Mouse (Mus musculus) lung, adult 18-20 months (tissue): ENCODE results near the gene Gm4450.
"Not testable (repeated sequence)": the region's sequence is repeated elsewhere in the genome, so short reads cannot be mapped to it uniquely, and the experiment has no call there.

Source experiments
- DNase-seq, 2 experiments: peaks; one replicate each; pipeline ENCODE4 v3.0.0; 2022; ENCODE audit warnings: mixed read lengths in 2 of 2

Gene Gm4450

DNA sequence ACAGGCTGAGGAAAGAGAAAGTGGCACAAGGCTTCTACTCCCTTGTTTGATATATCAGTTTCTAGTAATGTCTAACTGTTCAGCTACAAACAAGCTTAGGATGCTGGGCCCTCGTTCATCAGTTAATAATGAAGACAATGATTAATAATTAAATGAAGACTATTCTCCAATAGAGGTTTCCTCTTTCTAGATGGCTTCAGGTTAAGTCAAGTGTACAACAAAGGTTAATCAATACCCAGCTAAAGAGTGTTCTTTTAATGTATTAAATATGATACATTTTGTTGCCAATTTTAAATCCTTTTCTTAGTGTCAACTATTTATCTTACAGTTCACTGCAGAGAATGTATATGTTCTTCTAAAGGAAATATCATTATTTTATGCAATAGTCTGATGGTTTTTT lies at the start of gene Gm4450:
TSS of gene Gm4450 (minus strand) at position 101 of the 400 bp plus-strand sequence.
- not testable (repeated sequence) for DNase-seq

DNA sequence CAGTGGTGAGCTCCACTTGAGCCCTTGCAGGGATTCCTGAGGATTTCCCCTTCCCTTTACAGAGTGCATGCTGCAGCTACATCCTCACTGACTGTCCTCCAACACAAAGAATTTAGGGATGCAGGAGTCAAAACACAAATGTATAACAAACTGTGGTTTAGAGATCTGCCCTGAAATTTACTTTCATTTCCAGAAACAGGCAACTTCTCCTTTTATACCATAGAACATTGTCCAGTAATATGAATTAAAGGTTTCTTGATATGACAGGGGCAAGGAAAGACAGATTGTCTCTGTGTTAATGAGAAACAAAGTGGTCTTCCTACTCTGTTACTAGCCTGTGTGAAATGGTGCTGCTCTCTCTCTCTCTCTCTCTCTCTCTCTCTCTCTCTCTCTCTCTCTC lies 40.5 kb upstream of the Gm4450 start:
- not testable (repeated sequence) for DNase-seq

- not testable (repeated sequence) for DNase-seq
These were observed 39.8 kb upstream of the Gm4450 start for GRCm38 (mm10) chr3:98496762-98497161.

GRCm38 (mm10) chr3:98495055-98495454 lies 38.1 kb upstream of the Gm4450 start:
- DNase-seq: not testable (repeated sequence)

GRCm38 (mm10) chr3:98494184-98494583 lies 37.3 kb upstream of the Gm4450 start:
- not testable (repeated sequence) for DNase-seq

GRCm38 (mm10) chr3:98471499-98471898 lies 14.6 kb upstream of the Gm4450 start:
- DNase-seq: not testable (repeated sequence)

GRCm38 (mm10) chr3:98471057-98471456 lies 14.1 kb upstream of the Gm4450 start:
- DNase-seq: not testable (repeated sequence)

GRCm38 (mm10) chr3:98469323-98469722 lies 12.4 kb upstream of the Gm4450 start:
- not testable (repeated sequence) for DNase-seq

DNA sequence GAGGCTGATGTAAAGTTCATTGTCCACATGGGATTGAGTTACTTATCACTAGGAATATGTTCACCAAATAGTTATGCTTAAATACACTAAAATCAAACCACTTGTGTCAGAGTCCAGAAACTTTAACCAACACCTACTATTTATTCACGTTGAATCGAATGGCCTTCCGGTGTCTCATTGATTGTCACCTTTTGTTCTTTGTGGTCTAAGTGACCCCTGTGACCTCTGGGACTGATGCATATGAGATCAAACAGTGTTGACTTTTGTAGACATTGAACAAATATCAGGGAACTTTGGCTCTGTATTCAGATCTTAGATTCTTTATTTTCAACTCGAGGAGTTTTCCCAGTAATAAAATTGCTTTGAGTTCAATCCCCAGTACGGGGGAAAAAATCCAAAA lies 3.1 kb downstream of the Gm4450 start:
- not testable (repeated sequence) for DNase-seq

GRCm38 (mm10) chr3:98443924-98444323 lies 13.0 kb downstream of the Gm4450 start:
- not testable (repeated sequence) for DNase-seq

- DNase-seq: not testable (repeated sequence)
These were observed 13.7 kb downstream of the Gm4450 start for GRCm38 (mm10) chr3:98443149-98443779.

DNA sequence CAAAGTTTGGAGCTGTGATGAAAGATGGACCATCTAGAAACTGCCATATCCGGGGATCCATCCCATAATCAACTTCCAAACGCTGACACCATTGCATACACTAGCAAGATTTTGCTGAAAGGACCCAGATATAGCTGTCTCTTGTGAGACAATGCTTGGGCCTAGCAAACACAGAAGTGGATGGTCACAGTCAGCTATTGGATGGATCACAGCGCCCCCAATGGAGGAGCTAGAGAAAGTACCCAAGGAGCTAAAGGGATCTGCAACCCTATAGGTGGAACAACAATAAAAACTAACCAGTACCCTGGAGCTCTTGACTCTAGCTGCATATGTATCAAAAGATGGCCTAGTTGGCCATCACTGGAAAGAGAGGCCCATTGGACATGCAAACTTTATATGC lies 14.7 kb downstream of the Gm4450 start:
- DNase-seq: not testable (repeated sequence)

DNA sequence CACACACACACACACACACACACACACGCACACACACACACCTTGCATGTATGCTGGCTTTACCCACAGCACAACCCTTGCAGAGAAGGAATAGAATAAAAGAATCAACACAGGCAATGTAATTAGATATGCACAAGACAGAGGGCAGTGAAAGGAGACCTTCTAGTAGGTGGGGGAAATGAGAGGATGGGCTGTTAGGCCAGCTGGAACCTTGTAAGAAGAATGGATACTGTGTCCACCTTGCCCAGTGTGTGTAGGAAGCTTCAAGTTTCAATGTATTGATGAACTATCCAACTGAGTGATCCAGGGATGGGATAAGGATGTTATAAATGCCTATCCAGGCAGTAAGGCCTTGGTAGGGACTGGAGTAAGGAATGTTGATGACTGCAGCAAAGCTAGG lies 21.9 kb downstream of the Gm4450 start:
- no peak for DNase-seq

- DNase-seq: no peak
These were observed 22.7 kb downstream of the Gm4450 start for GRCm38 (mm10) chr3:98434088-98434816.

DNA sequence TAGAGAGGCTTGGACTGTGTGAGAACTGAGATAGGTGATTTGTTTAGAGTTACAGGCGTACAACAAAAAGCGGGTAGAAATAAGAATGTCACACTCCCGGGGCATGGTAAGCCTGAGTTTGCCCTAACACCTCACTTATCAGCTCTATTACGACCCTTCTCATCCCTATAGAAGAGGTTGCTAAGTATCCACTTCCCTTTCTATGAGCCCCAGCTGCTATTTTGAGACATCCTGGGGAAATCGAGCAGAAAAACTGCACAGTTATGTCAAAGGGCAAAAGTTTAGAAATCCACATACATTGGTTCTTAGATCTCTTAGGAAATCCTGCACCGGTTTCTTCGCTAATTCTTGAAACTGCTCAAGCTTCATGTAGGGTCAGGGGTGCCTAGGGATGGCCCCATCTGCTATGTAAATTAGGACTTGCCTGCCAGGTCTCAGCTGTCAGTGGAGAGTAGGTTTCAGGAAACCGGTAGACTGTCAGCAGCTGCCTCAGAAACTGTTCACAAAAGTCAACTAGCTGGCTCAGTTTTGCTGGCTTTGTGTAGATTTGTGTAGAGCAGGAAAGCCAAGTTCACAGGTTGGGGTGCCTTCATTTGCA lies 27.9 kb downstream of the Gm4450 start:
- DNase-seq: no peak

DNA sequence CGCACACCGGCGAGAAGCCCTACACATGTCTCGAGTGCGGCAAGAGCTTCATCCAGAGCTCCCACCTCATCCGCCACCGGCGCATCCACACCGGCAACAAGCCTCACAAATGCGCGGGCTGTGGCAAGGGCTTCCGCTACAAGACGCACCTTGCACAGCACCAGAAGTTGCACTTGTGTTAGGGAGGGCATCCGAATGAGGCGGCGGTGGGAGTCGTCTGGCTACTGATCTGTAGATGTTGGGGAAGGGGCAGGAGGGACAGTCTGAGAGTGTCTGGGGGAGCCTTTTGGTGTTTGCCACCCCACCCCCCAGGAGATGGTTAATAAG lies 28.5 kb downstream of the Gm4450 start:
- no peak for DNase-seq

DNA sequence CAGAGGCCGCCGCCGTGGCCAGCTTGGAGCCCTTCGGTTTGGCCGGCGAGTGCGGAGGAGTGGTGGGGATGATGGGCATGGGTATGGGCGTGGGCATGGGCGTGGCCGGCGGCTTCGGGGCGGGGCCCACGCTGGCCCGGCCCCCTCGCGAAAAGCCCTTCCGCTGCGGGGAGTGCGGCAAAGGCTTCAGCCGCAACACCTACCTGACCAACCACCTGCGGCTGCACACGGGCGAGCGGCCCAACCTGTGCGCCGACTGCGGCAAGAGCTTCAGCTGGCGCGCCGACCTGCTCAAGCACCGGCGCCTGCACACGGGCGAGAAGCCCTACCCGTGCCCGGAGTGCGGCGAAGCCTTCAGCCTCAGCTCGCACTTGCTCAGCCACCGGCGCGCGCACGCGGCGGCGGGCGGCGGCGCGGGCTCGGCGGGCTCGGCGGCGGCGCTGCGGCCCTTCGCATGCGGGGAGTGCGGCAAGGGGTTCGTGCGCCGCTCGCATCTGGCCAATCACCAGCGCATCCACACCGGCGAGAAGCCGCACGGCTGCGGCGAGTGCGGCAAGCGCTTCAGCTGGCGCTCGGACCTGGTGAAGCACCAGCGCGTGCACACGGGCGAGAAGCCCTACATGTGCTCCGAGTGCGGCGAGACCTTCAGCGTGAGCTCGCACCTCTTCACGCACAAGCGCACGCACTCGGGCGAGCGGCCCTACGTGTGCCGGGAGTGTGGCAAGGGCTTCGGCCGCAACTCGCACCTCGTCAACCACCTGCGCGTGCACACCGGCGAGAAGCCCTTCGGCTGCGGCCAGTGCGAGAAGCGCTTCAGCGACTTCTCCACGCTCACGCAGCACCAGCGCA lies 29.1 kb downstream of the Gm4450 start:
- peak; percentile 80 to 84 for DNase-seq

GRCm38 (mm10) chr3:98427260-98427599 lies 29.7 kb downstream of the Gm4450 start:
- DNase-seq: no peak

GRCm38 (mm10) chr3:98426749-98427148 lies 30.2 kb downstream of the Gm4450 start:
- DNase-seq: no peak

- no peak for DNase-seq
These were observed 34.0 kb downstream of the Gm4450 start for GRCm38 (mm10) chr3:98422926-98423325.

DNA sequence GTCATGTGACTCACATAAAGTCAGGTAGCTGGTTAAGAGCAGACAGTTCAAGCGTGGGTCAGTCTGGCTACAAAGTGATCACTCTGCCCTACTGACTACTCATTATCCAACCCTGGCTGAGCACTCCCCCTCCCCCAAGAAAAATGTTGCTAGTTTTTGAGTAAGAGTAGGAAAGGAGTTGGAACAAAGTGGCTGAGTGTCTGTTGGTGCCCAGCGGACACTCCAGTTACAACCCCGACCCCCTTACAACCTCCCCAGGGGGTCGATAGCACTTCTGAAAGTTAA lies 37.2 kb downstream of the Gm4450 start:
- no peak for DNase-seq

GRCm38 (mm10) chr3:98418991-98419785 lies 37.7 kb downstream of the Gm4450 start:
- DNase-seq: no peak

- DNase-seq: peak; percentile 91 to 93
These were observed 39.6 kb downstream of the Gm4450 start for GRCm38 (mm10) chr3:98417328-98417727.
